Mouse (Mus musculus) gonadal fat pad, adult 2 months (tissue): ENCODE data around the gene Elk3. TPM values are rescaled to one million over a fixed set of nuclear protein-coding genes. Genes with fewer than 3 reads are reported as not detected.

Source experiments
- DNase-seq: peaks from one replicate; pipeline ENCODE4 v3.0.0-alpha.2; 2012; ENCODE audit warnings: low read depth
- polyA plus RNA-seq: library from polyadenylated mRNA; depleted of rRNA; stranded (reverse); fragments of >200 nt; gene quantifications from 2 replicates; pipeline ENCODE4 v1.2.3, GENCODE M21; 2012

The Elk3 gene
- polyA plus RNA-seq, 1 experiment: 25.0 TPM

- DNase-seq: no peak
Measured at GRCm38 (mm10) chr10:93331543-93331942, 20.6 kb upstream of the Elk3 start.

- no peak for DNase-seq
Measured at GRCm38 (mm10) chr10:93328321-93328720, 17.4 kb upstream of the Elk3 start.

- no peak for DNase-seq
Measured at GRCm38 (mm10) chr10:93327187-93327586, 16.3 kb upstream of the Elk3 start.

GRCm38 (mm10) chr10:93326741-93327100, 15.8 kb upstream of the Elk3 start:
- DNase-seq: no peak

- DNase-seq: no peak
Measured at GRCm38 (mm10) chr10:93325804-93326740, 15.1 kb upstream of the Elk3 start.

- no peak for DNase-seq
Measured at GRCm38 (mm10) chr10:93325369-93325768, 14.4 kb upstream of the Elk3 start.

- DNase-seq: no peak
Measured at GRCm38 (mm10) chr10:93324438-93324837, 13.5 kb upstream of the Elk3 start.

- DNase-seq: no peak
Measured at GRCm38 (mm10) chr10:93323659-93324058, 12.7 kb upstream of the Elk3 start.

- no peak for DNase-seq
Measured at GRCm38 (mm10) chr10:93321763-93322162, 10.8 kb upstream of the Elk3 start.

GRCm38 (mm10) chr10:93320148-93320547, 9.2 kb upstream of the Elk3 start:
- DNase-seq: peak; percentile 22

GRCm38 (mm10) chr10:93319526-93320063, 8.7 kb upstream of the Elk3 start:
- DNase-seq: no peak

GRCm38 (mm10) chr10:93316909-93317308, 6.0 kb upstream of the Elk3 start:
- DNase-seq: peak; percentile 46

GRCm38 (mm10) chr10:93311576-93311975, 641 bp upstream of the Elk3 start:
- no peak for DNase-seq

GRCm38 (mm10) chr10:93309934-93310621, 857 bp downstream of the Elk3 start:
- DNase-seq: no peak

- DNase-seq: no peak
Measured at GRCm38 (mm10) chr10:93309131-93309933, 1.6 kb downstream of the Elk3 start.

- no peak for DNase-seq
Measured at GRCm38 (mm10) chr10:93306367-93306766, 4.6 kb downstream of the Elk3 start.

- DNase-seq: no peak
Measured at GRCm38 (mm10) chr10:93305946-93306345, 5.0 kb downstream of the Elk3 start.

GRCm38 (mm10) chr10:93303231-93303630, 7.7 kb downstream of the Elk3 start:
- no peak for DNase-seq

GRCm38 (mm10) chr10:93301831-93302230, 9.1 kb downstream of the Elk3 start:
- DNase-seq: no peak

- DNase-seq: no peak
Measured at GRCm38 (mm10) chr10:93298208-93298607, 12.7 kb downstream of the Elk3 start.

- DNase-seq: no peak
Measured at GRCm38 (mm10) chr10:93297774-93298173, 13.2 kb downstream of the Elk3 start.
